Mouse (Mus musculus) telencephalon, adult 2 months (tissue): Measurements from ENCODE around the gene Pik3c2b.
"Not testable (repeated sequence)": the region's sequence is repeated elsewhere in the genome, so short reads cannot be mapped to it uniquely, and the experiment has no call there.

Experiments used
- DNase-seq: peaks from one replicate; pipeline ENCODE4 v3.0.0-alpha.2; 2011; ENCODE audit warnings: low read depth, low spot score

Pik3c2b gene

GRCm38 (mm10) chr1:133032981-133033315 lies 12.5 kb upstream of the Pik3c2b start:
- no peak for DNase-seq

GRCm38 (mm10) chr1:133033316-133034090 lies 12.0 kb upstream of the Pik3c2b start:
- DNase-seq = no peak

GRCm38 (mm10) chr1:133034091-133034460 lies 11.4 kb upstream of the Pik3c2b start:
- DNase-seq = no peak

- not testable (repeated sequence) for DNase-seq
These were observed 10.8 kb upstream of the Pik3c2b start for GRCm38 (mm10) chr1:133034682-133035081.

GRCm38 (mm10) chr1:133039505-133039949 lies 5.9 kb upstream of the Pik3c2b start:
- DNase-seq = no peak

- DNase-seq = no peak
These were observed 484 bp downstream of the Pik3c2b start for GRCm38 (mm10) chr1:133045861-133046440.

GRCm38 (mm10) chr1:133046441-133046931 lies 1.0 kb downstream of the Pik3c2b start:
- DNase-seq = no peak

- DNase-seq = no peak
These were observed 2.1 kb downstream of the Pik3c2b start for GRCm38 (mm10) chr1:133047575-133047974.

- DNase-seq = no peak
These were observed 3.2 kb downstream of the Pik3c2b start for GRCm38 (mm10) chr1:133048690-133049089.

GRCm38 (mm10) chr1:133050001-133050431 lies 4.5 kb downstream of the Pik3c2b start:
- no peak for DNase-seq

GRCm38 (mm10) chr1:133051829-133052228 lies 6.4 kb downstream of the Pik3c2b start:
- no peak for DNase-seq

GRCm38 (mm10) chr1:133053034-133053433 lies 7.6 kb downstream of the Pik3c2b start:
- DNase-seq = no peak

- no peak for DNase-seq
These were observed 8.9 kb downstream of the Pik3c2b start for GRCm38 (mm10) chr1:133054326-133054725.

GRCm38 (mm10) chr1:133057345-133058034 lies 12.0 kb downstream of the Pik3c2b start:
- no peak for DNase-seq

- no peak for DNase-seq
These were observed 14.1 kb downstream of the Pik3c2b start for GRCm38 (mm10) chr1:133059592-133059991.

- no peak for DNase-seq
These were observed 15.2 kb downstream of the Pik3c2b start for GRCm38 (mm10) chr1:133060681-133061080.

GRCm38 (mm10) chr1:133063164-133063563 lies 17.7 kb downstream of the Pik3c2b start:
- no peak for DNase-seq

GRCm38 (mm10) chr1:133068268-133068667 lies 22.8 kb downstream of the Pik3c2b start:
- no peak for DNase-seq

- DNase-seq = no peak
These were observed 23.3 kb downstream of the Pik3c2b start for GRCm38 (mm10) chr1:133068669-133069274.

GRCm38 (mm10) chr1:133069275-133070120 lies 24.0 kb downstream of the Pik3c2b start:
- DNase-seq = no peak

- DNase-seq = no peak
These were observed 24.7 kb downstream of the Pik3c2b start for GRCm38 (mm10) chr1:133070157-133070556.
